Mouse (Mus musculus) adipose tissue, adult 10 weeks (tissue): ENCODE data around the gene Gm13102. TPM values are rescaled to one million over a fixed set of nuclear protein-coding genes. Genes with fewer than 3 reads are reported as not detected.

ENCODE experiments used
- polyA plus RNA-seq: library from polyadenylated mRNA; stranded (reverse); fragments of 350-450 nt; fragmentation: Illumina TruSeq; extraction: RNeasy Lipid Tissue Mini Kit (QIAGEN cat#74804); gene quantifications from one replicate; pipeline ENCODE4 v1.2.3, GENCODE M21; 2014; ENCODE audit warnings: low read depth, low replicate concordance

Gene Gm13102
- not detected for polyA plus RNA-seq

GRCm38 (mm10) chr4:144106174-144106573 lies at the start of gene Gm13102:
Gene Gm13102, plus strand, starts transcription at chr4:144106474.

GRCm38 (mm10) chr4:144058826-144059225 lies 47.4 kb upstream of the Gm13102 start, which contains the start of gene Pramel4:
Gene Pramel4, plus strand, starts transcription at chr4:144059126.

Other genes starting within 250 kb of the Gm13102 start
- not detected for gene Pramef6, start 206.1 kb upstream of the Gm13102 start, polyA plus RNA-seq
- gene Pramef25, start 155.5 kb upstream of the Gm13102 start, polyA plus RNA-seq = not detected
- gene Gm13101, start 139.5 kb upstream of the Gm13102 start, polyA plus RNA-seq = not detected
- gene Pramef17, start 112.1 kb upstream of the Gm13102 start, polyA plus RNA-seq = not detected
- not detected for gene Pramel4, start 47.3 kb upstream of the Gm13102 start, polyA plus RNA-seq
- gene Oog3, start 56.2 kb downstream of the Gm13102 start, polyA plus RNA-seq = not detected
- not detected for gene Oog2, start 84.2 kb downstream of the Gm13102 start, polyA plus RNA-seq
- not detected for gene C87977, start 106.8 kb downstream of the Gm13102 start, polyA plus RNA-seq
- not detected for gene Pramel5, start 174.0 kb downstream of the Gm13102 start, polyA plus RNA-seq
- not detected for gene Gm13128, start 223.8 kb downstream of the Gm13102 start, polyA plus RNA-seq